Mouse (Mus musculus) stomach, embryonic 14.5 days (tissue): ENCODE results near the gene Alkbh1. TPM values are rescaled to one million over a fixed set of nuclear protein-coding genes. Genes with fewer than 3 reads are reported as not detected.

ENCODE experiments used
- ATAC-seq: fragments of 200-750 bp; cut with Nextera tagmentation; 2 replicates; pipeline ENCODE4 v1.8.0; 2017; ENCODE audit warnings: low read depth, moderate TSS enrichment; ENCODE audit not compliant: insufficient number of reproducible peaks, insufficient read depth, low FRiP score
- H3K27ac ChIP-seq: fragments of 300-500 bp; sonication (generic); 2 replicates; pipeline ENCODE4 v1.5.1; 2014; ENCODE audit warnings: mild to moderate bottlenecking, low read length, moderate library complexity, mixed read lengths
- H3K27me3 ChIP-seq: fragments of 300-500 bp; sonication (generic); 2 replicates; pipeline ENCODE4 v1.6.1; 2014; ENCODE audit warnings: low read length, control low read depth, mixed read lengths; ENCODE audit not compliant: control insufficient read depth, insufficient read depth
- H3K36me3 ChIP-seq: fragments of 300-500 bp; sonication (generic); 2 replicates; pipeline ENCODE4 v1.6.1; 2014; ENCODE audit warnings: mild to moderate bottlenecking, control low read depth, low read length, moderate library complexity, mixed read lengths; ENCODE audit not compliant: control insufficient read depth, insufficient read depth
- H3K4me1 ChIP-seq: fragments of 300-500 bp; sonication (generic); 2 replicates; pipeline ENCODE4 v1.6.1; 2014; ENCODE audit warnings: low read length, control low read depth, mixed read lengths; ENCODE audit not compliant: control insufficient read depth, insufficient read depth
- H3K4me2 ChIP-seq: fragments of 300-500 bp; sonication (generic); replicated peaks from 2 replicates; pipeline ENCODE4 v1.6.1; 2014; ENCODE audit warnings: low read depth, low read length, control low read depth
- H3K4me3 ChIP-seq: fragments of 300-500 bp; sonication (generic); 2 replicates; pipeline ENCODE4 v1.5.1; 2014; ENCODE audit warnings: low read depth, low read length, control low read depth
- H3K9ac ChIP-seq: fragments of 300-500 bp; sonication (generic); replicated peaks from 2 replicates; pipeline ENCODE4 v1.6.1; 2014; ENCODE audit warnings: low read depth, mild to moderate bottlenecking, control low read depth, low read length, moderate library complexity, mixed read lengths
- H3K9me3 ChIP-seq: fragments of 300-500 bp; sonication (generic); 2 replicates; pipeline ENCODE4 v1.6.1; 2016; ENCODE audit warnings: low read depth, low read length, control low read depth; ENCODE audit not compliant: control insufficient read depth
- WGBS: fragments of 180-500 bp; shearing (Covaris S2); extraction: QIAGEN DNeasy Blood & Tissue Kit; methylation state at CpG from one replicate; pipeline ENCODE4 v1.1.7; 2014; 5-methylcytosine and 5-hydroxymethylcytosine counted together
- polyA plus RNA-seq: library from polyadenylated mRNA; unstranded; fragments of >200 nt; fragmentation: Nextera tagmentation; extraction: Ambion mirVana; gene quantifications from 2 replicates; pipeline ENCODE4 v1.2.1, GENCODE M21; 2014

The Alkbh1 gene
- polyA plus RNA-seq, 1 experiment from 2014 or later: 76.9 TPM

- H3K27ac ChIP-seq: no peak overlapping the region
- H3K4me1 ChIP-seq: no peaks in the 10 kb centered on the region
- ATAC-seq: no peak
- H3K9ac ChIP-seq: no peak overlapping the region
- no peak overlapping the region for H3K4me2 ChIP-seq
- 88% methylated on average over 4 of the region's 4 CpGs for WGBS
- no peak overlapping the region for H3K4me3 ChIP-seq
- no peaks in the 10 kb centered on the region for H3K27me3 ChIP-seq
- no peaks in the 10 kb centered on the region for H3K36me3 ChIP-seq
- no peaks in the 10 kb centered on the region for H3K9me3 ChIP-seq
These were observed 46.7 kb downstream of the Alkbh1 start for GRCm38 (mm10) chr12:87397126-87397525.

DNA sequence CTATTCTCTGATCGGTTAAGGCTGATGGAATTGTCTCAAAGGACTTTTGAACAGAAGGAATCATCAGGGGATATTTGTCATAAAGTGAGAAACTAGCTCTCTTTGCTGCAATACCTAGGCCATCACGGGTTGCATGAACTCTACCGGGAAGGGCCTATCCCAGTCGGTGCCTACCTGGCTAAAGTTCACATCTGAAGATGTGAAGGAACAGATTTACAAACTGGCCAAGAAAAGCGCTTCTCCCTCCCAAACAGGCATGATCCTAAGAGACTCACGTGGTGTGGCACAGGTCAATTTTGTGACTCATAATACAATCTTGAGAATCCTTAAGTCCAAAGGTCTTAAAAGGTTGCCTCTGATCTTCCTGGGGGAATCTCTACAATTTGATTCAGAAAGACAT lies 49.5 kb downstream of the Alkbh1 start:
- no peak overlapping the region for H3K4me3 ChIP-seq
- H3K9ac ChIP-seq: no peak overlapping the region
- no peak overlapping the region for H3K27ac ChIP-seq
- no peaks in the 10 kb centered on the region for H3K4me1 ChIP-seq
- no peak overlapping the region for H3K4me2 ChIP-seq
- H3K36me3 ChIP-seq: no peaks in the 10 kb centered on the region
- no peaks in the 10 kb centered on the region for H3K9me3 ChIP-seq
- WGBS: 87% methylated on average over 6 of the region's 6 CpGs
- no peak for ATAC-seq
- no peaks in the 10 kb centered on the region for H3K27me3 ChIP-seq

DNA sequence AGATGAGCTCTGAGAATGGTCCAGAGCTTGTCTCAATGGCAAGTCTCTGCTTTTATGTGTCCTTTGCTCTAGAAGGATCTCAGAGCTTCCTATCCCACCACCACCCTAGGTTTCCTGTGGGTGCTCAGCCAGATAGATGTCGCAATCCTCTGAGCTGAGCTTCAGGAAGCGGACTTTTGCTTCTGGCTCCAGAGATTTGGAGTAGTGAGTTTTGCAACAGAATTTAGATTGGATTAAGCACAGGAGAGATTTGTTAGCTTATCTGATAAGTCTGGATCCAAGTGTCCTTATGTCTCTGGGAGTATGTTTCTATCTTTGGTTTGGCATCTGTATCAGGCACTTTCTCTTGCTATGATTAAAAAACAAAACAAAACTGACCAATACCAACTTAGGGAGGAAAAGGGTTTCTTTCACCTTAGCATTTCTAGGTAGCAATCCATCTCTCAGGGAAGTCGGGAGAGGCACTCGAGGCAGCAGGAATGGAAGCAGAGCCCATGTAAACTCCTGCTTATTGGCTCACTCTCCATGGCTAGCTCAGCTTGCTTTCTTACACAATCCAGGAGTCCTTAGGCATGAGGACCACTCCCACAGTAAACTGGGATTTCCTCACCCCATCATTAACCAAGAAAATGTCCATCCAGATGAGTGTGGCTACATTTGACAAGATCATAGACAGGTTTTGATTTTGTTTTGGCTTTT lies 50.2 kb downstream of the Alkbh1 start:
- Histone ChIP-seq H3K4me3 (no peak overlapping the region), H3K36me3 (no peaks in the 10 kb centered on the region), H3K4me1 (no peaks in the 10 kb centered on the region), H3K27me3 (no peaks in the 10 kb centered on the region), H3K27ac (no peak overlapping the region), H3K4me2 (no peak overlapping the region), H3K9me3 (no peaks in the 10 kb centered on the region), H3K9ac (no peak overlapping the region)
- no peak for ATAC-seq
- WGBS: 75% methylated on average over 4 of the region's 4 CpGs

- no peak overlapping the region for H3K4me2 ChIP-seq
- no peak overlapping the region for H3K9ac ChIP-seq
- no peak overlapping the region for H3K4me3 ChIP-seq
- ATAC-seq: no peak
- no peaks in the 10 kb centered on the region for H3K27me3 ChIP-seq
- H3K4me1 ChIP-seq: peaks cover 6% of the 10 kb centered on the region
- H3K27ac ChIP-seq: no peak overlapping the region
- no peaks in the 10 kb centered on the region for H3K36me3 ChIP-seq
- no peaks in the 10 kb centered on the region for H3K9me3 ChIP-seq
These were observed 52.5 kb downstream of the Alkbh1 start for GRCm38 (mm10) chr12:87391355-87391754.

DNA sequence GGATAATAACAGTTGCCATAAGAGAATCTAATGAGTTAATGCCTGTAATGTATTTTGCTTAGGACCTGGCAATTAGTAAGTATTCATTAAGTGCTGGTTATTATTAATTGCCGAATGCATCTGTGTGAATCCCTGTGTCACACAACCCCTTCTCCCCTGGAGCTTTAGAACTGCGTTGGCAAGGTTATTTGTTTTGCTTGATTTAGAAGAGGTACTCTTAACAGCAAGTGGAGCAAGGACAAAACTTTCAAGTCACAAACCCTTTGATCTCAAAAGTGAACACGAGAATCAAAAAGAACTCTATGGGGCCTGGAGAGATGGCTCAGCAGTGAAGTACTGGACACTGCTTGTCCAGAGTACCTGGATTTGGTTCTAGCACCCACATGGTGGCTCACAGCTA lies 54.6 kb downstream of the Alkbh1 start:
- H3K4me3 ChIP-seq: no peak overlapping the region
- no peak overlapping the region for H3K9ac ChIP-seq
- ATAC-seq: no peak
- H3K27me3 ChIP-seq: no peaks in the 10 kb centered on the region
- peak overlapping the region; percentile 44; the same call in 1 of the 2 replicates for H3K4me2 ChIP-seq
- no peaks in the 10 kb centered on the region for H3K36me3 ChIP-seq
- no peak overlapping the region for H3K27ac ChIP-seq
- WGBS: 66% methylated on average over 3 of the region's 3 CpGs
- peaks cover 6% of the 10 kb centered on the region for H3K4me1 ChIP-seq
- no peaks in the 10 kb centered on the region for H3K9me3 ChIP-seq

- 0% methylated on average over 38 of the region's 45 CpGs for WGBS
- Histone ChIP-seq H3K27me3 (no peaks in the 10 kb centered on the region), H3K4me1 (peaks cover 6% of the 10 kb centered on the region)
These were observed 55.6 kb downstream of the Alkbh1 start, which contains the start of gene Sptlc2 for GRCm38 (mm10) chr12:87388122-87388774. TSS of gene Sptlc2 (minus strand) at chr12:87388355.

GRCm38 (mm10) chr12:87387171-87388121 lies 56.4 kb downstream of the Alkbh1 start:
- Histone ChIP-seq H3K4me3 (peak overlapping the region; percentile 80), H3K27me3 (no peaks in the 10 kb centered on the region), H3K27ac (peak overlapping the region; percentile 74), H3K4me2 (peak overlapping the region; percentile 84), H3K4me1 (peaks cover 6% of the 10 kb centered on the region), H3K36me3 (no peaks in the 10 kb centered on the region), H3K9me3 (no peaks in the 10 kb centered on the region), H3K9ac (peak overlapping the region; percentile 75)
- peak; percentile 31 for ATAC-seq
- WGBS: under 1% methylated on average over 64 of the region's 65 CpGs

More at GRCm38 (mm10) chr12:87388122-87388774, 55.6 kb downstream of the Alkbh1 start, which contains the start of gene Sptlc2:
- peak; percentile 99 for ATAC-seq
- Histone ChIP-seq H3K27ac (peak within 1 kb of the TSS; percentile 74), H3K36me3 (no peaks in the 10 kb centered on the region), H3K4me3 (peak within 1 kb of the TSS; percentile 80), H3K4me2 (peak within 1 kb of the TSS; percentile 84), H3K9me3 (no peaks in the 10 kb centered on the region), H3K9ac (peak within 1 kb of the TSS; percentile 75)

GRCm38 (mm10) chr12:87385051-87385450 lies 58.8 kb downstream of the Alkbh1 start:
- Histone ChIP-seq H3K9ac (no peak overlapping the region), H3K9me3 (no peaks in the 10 kb centered on the region), H3K27me3 (no peaks in the 10 kb centered on the region), H3K36me3 (no peaks in the 10 kb centered on the region), H3K4me1 (peaks cover 6% of the 10 kb centered on the region), H3K4me3 (no peak overlapping the region), H3K27ac (no peak overlapping the region), H3K4me2 (no peak overlapping the region)
- WGBS: 80% methylated on average over 3 of the region's 3 CpGs
- ATAC-seq: no peak
